Mouse (Mus musculus): ENCODE data around the gene Gm7358. TPM values are rescaled to one million over a fixed set of nuclear protein-coding genes. Genes with fewer than 3 reads are reported as not detected.
"Not testable (repeated sequence)": the region's sequence is repeated elsewhere in the genome, so short reads cannot be mapped to it uniquely, and the experiment has no call there.

Gene Gm7358
- polyA plus RNA-seq (2016; fragmentation: Nextera tagmentation; extraction: Ambion mirVana), result not detected in 2 replicates

DNA sequence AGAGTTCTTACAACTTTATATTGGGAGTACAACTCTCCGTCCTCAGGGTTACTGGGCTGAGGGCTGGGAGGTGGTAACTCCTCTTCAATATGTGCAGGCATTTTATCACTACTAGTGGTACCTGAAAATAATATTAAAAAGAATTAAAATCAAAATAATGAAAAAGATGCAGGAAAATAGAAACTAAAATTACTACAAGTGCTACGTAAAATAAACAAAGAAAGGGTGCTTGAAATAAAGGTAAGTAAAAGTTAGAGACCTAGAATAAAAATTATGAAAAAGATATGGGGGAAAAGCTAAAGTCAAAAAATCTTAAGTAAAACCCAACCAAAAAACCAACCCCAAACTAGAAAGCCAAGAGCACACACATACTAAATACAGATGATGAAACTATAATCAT, at the start of gene Gm7358:
TSS of gene Gm7358 (minus strand) at position 101 of the 400 bp plus-strand sequence.
- ATAC-seq (ENCODE audit: low FRiP score); H3K4me3 ChIP-seq (replicated peaks); H3K36me3 ChIP-seq (replicated peaks); H3K4me1 ChIP-seq; H3K9ac ChIP-seq; H3K27ac ChIP-seq; H3K9me3 ChIP-seq; H3K27me3 ChIP-seq; H3K4me2 ChIP-seq: not testable (repeated sequence)
- WGBS, result 82% methylated on average over 1 of the region's 2 CpGs

DNA sequence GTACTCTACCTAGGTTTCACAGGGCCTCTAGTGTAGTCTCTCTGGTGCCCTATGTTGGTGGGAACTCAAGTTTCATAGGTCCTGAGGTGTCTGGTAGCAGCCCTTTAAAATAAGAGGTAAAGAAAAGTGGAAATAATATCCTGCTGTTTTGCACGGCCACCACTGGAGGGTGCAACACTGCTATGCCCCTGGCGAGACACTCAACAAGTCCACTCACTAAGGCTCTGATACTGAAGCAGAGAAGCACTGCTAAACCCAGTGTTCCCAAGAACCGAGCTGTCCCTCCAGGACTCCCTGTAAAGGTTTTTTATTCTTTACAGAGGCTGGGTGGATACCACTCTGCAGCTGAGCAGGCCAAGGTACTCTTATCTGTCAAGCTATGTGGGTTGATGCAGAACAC, 43.7 kb upstream of the Gm7358 start:
- not testable (repeated sequence) for H3K4me1 ChIP-seq; H3K27ac ChIP-seq; H3K27me3 ChIP-seq; H3K9me3 ChIP-seq; H3K4me3 ChIP-seq (replicated peaks); H3K36me3 ChIP-seq (replicated peaks); ATAC-seq (ENCODE audit: low FRiP score); H3K4me2 ChIP-seq; H3K9ac ChIP-seq
- 28% methylated on average over 3 of the region's 3 CpGs for WGBS

DNA sequence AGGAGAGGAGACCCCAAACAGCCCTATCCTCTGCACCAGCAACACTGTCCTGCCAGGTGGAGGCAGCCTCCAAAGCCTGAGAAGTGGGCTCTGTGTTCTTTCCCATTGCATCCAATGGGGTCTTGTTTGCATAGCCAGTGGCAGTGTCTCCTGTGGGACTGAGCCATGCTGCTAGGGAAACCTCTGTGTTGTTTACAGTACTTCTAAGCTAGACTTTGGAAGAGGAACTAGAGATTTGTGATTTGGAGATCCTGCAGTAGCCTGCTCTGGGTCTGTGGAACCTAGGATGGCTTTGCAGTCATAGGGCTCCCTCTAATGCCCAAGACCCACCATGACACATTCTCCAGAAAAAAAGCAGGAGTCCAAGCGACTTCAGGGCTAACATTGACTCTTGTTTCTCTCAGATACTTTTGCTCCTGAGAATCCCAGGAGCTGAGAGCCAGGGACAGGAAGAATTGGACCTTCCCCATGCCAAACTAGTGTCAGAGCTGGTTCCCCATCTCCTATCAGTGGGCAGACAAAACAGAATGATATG, 42.2 kb upstream of the Gm7358 start:
- H3K27ac ChIP-seq; H3K27me3 ChIP-seq; H3K4me2 ChIP-seq; H3K4me3 ChIP-seq (replicated peaks); H3K9me3 ChIP-seq; H3K4me1 ChIP-seq; H3K36me3 ChIP-seq (replicated peaks); ATAC-seq (ENCODE audit: low FRiP score); H3K9ac ChIP-seq: not testable (repeated sequence)
- WGBS, result 15% methylated on average over 1 of the region's 1 CpGs

DNA sequence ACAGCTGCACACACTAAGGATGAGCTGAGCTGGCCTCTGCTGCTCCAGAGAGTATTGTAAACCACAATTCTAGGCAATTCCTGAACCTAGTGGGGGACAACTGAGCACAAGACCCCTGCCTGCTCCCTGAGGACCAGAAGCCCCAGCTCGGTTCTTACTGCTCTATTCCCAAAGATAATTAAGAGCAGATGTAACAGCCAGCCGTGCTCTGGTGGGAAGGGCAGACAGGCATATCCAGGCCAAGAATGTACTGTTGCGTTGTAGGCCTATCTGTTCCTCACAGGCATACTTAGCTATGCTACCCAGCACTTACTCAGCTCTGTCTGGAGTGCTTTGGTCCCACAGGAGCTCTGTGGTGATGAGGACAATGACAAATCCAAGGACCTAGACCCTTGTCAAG, 40.6 kb upstream of the Gm7358 start:
- not testable (repeated sequence) for H3K4me2 ChIP-seq; H3K4me3 ChIP-seq (replicated peaks); H3K9ac ChIP-seq; H3K4me1 ChIP-seq; ATAC-seq (ENCODE audit: low FRiP score); H3K27ac ChIP-seq; H3K9me3 ChIP-seq; H3K36me3 ChIP-seq (replicated peaks); H3K27me3 ChIP-seq
- WGBS, result 54% methylated on average over 3 of the region's 3 CpGs

DNA sequence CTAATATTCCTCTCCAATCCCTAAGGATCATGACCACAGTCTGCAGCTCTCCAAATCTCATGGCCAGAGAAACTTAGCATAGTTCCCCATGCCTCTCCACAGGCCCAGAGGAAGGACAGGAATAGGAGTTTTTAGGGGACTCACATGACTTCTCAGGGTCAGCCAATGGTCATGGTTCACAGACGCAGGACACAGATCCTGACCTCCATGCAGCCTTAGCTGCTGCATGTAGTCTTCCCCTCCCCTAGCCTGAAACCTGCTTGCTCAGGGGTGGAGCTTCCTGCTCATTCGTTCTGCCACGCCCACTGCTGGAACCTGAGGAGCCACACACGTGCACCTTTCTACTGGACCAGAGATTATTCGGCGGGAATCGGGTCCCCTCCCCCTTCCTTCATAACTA, 34.8 kb upstream of the Gm7358 start:
- ATAC-seq (ENCODE audit: low FRiP score); H3K9me3 ChIP-seq; H3K36me3 ChIP-seq (replicated peaks); H3K27me3 ChIP-seq; H3K4me1 ChIP-seq; H3K27ac ChIP-seq; H3K9ac ChIP-seq; H3K4me2 ChIP-seq; H3K4me3 ChIP-seq (replicated peaks): not testable (repeated sequence)
- WGBS, result 67% methylated on average over 3 of the region's 7 CpGs

DNA sequence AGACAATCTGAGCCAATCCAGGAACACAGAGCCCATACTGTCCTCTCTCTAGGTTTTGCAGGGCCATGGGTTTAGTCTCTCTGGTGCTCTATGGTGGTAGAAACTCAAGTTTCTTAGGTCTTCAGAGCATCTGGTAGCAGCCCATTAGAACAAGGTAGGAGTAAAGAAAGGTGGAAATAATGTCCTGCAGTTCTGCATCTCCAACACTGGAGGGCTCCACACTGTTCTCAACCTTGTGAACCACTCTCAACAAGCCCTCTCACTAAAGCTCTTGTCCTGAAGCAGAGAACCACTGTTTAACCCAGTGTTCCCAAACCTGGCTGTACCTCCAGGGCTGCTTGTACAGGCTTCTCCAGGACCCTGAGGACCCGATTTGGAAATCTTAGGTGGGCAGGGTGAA, 27.3 kb upstream of the Gm7358 start:
- not testable (repeated sequence) for H3K4me1 ChIP-seq; H3K4me2 ChIP-seq; H3K9ac ChIP-seq; H3K27ac ChIP-seq; H3K9me3 ChIP-seq; ATAC-seq (ENCODE audit: low FRiP score); H3K36me3 ChIP-seq (replicated peaks); H3K4me3 ChIP-seq (replicated peaks); H3K27me3 ChIP-seq
- 6% methylated on average over 1 of the region's 1 CpGs for WGBS

DNA sequence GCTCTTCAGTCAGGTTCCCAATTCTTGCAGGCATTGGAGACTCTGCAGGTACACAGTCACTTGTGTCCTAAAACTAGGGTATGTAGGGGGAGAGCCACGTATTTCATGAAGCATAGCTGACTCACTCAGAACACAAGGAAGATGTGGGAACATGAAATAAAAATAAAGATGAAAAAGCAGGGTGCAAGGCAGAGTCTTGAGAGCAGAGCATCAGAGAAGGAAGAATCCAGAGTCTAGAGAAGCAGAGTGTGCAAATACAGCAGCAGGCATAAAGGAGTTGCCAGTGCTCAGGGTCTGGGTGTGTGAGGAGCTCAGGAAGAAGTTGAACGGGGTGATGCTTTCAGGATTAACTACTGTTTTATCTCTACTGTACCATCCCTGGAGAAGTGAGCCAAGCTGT, 17.5 kb downstream of the Gm7358 start:
- 74% methylated on average over 1 of the region's 2 CpGs for WGBS

DNA sequence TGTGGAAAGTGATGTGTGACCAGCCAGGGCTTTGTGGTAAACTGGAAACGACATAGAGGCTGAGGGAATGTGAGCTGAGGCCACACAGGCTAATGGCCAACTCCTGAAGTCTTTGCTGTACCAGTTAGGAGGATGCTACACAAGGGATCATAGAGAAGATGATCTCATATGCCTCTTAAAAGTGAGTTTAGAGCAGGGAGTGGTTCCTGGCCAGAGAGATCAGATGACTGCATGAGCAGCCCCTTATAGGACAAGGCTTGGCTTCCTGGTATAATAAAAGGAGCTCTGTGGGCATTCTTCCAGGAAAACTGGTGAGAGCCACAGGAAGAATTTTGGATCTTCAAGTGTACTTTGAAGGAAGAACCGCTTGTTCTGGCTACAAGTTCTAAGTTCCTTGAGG, 22.3 kb downstream of the Gm7358 start:
- H3K9me3 ChIP-seq, result not testable (repeated sequence)

More for the DNA sequence above, 17.5 kb downstream of the Gm7358 start:
- not testable (repeated sequence) for H3K27ac ChIP-seq; H3K4me1 ChIP-seq; H3K36me3 ChIP-seq (replicated peaks); H3K9me3 ChIP-seq; ATAC-seq (ENCODE audit: low FRiP score); H3K4me3 ChIP-seq (replicated peaks); H3K9ac ChIP-seq; H3K4me2 ChIP-seq; H3K27me3 ChIP-seq

DNA sequence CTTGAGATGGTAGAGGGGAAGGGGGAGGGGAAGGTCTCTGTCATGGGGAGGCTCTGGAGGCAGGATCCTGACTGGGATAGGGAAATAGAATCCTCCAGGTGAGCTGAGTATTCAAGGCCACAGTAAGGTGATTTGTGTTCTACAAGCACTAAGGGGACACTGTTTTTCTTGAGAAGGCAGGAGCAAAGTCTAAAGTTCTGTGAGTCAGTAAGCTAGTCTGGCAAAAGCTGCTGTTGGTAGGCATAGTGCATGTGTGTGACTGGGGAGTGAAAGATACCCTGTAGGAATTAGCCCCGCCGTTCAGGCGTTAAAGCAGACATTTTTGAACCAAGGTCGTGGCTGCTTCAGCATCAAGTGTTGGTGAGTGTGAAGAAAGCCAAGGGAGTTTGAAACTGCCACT, 23.2 kb downstream of the Gm7358 start:
- not testable (repeated sequence) for H3K27ac ChIP-seq; H3K4me1 ChIP-seq; H3K4me3 ChIP-seq (replicated peaks); H3K27me3 ChIP-seq; H3K9ac ChIP-seq; ATAC-seq (ENCODE audit: low FRiP score); H3K36me3 ChIP-seq (replicated peaks); H3K9me3 ChIP-seq; H3K4me2 ChIP-seq
- 86% methylated on average over 4 of the region's 4 CpGs for WGBS

More for the DNA sequence above, 22.3 kb downstream of the Gm7358 start:
- H3K27me3 ChIP-seq; H3K27ac ChIP-seq; ATAC-seq (ENCODE audit: low FRiP score); H3K4me1 ChIP-seq; H3K36me3 ChIP-seq (replicated peaks); H3K4me2 ChIP-seq; H3K4me3 ChIP-seq (replicated peaks); H3K9ac ChIP-seq: not testable (repeated sequence)
- WGBS, result 77% methylated on average over 1 of the region's 2 CpGs

Other genes with a start within 250 kb of the Gm7358 start
- gene Gm7168, start 111.2 kb downstream of the Gm7358 start, polyA plus RNA-seq (2016; fragmentation: Nextera tagmentation; extraction: Ambion mirVana), result not detected in 2 replicates
- gene Gm7356, start 55.8 kb downstream of the Gm7358 start, polyA plus RNA-seq (2016; fragmentation: Nextera tagmentation; extraction: Ambion mirVana), result not detected in 2 replicates
- gene Dact2, start 144.8 kb upstream of the Gm7358 start, polyA plus RNA-seq (2016; fragmentation: Nextera tagmentation; extraction: Ambion mirVana), result 0.50 and 1.1 TPM in 2 replicates
- gene Smoc2, start 220.0 kb upstream of the Gm7358 start, polyA plus RNA-seq (2016; fragmentation: Nextera tagmentation; extraction: Ambion mirVana), result 8.5 and 13.2 TPM in 2 replicates

Measured in forebrain, embryonic 12.5 days (tissue).